Mouse (Mus musculus) hindbrain, embryonic 12.5 days (tissue): Measurements from ENCODE around the gene Sytl1. TPM values are rescaled to one million over a fixed set of nuclear protein-coding genes. Genes with fewer than 3 reads are reported as not detected.

ENCODE experiments used
- ATAC-seq: fragments of 200-750 bp; cut with Nextera tagmentation; 2 replicates; pipeline ENCODE4 v1.8.0; 2017; ENCODE audit warnings: moderate TSS enrichment; ENCODE audit not compliant: low FRiP score
- H3K27ac ChIP-seq: fragments of 300-500 bp; sonication (generic); 2 replicates; pipeline ENCODE4 v1.5.1; 2016; ENCODE audit warnings: mild to moderate bottlenecking
- H3K27me3 ChIP-seq: fragments of 300-500 bp; sonication (generic); 2 replicates; pipeline ENCODE4 v1.6.1; 2016; ENCODE audit warnings: mild to moderate bottlenecking
- H3K36me3 ChIP-seq: fragments of 300-500 bp; sonication (generic); 2 replicates; pipeline ENCODE4 v1.6.1; 2016; ENCODE audit warnings: mild to moderate bottlenecking
- H3K4me1 ChIP-seq: fragments of 300-500 bp; sonication (generic); 2 replicates; pipeline ENCODE4 v1.6.1; 2016
- H3K4me2 ChIP-seq: fragments of 300-500 bp; sonication (generic); replicated peaks from 2 replicates; pipeline ENCODE4 v1.6.1; 2016; ENCODE audit warnings: mild to moderate bottlenecking
- H3K4me3 ChIP-seq: fragments of 300-500 bp; sonication (generic); 2 replicates; pipeline ENCODE4 v1.5.1; 2016; ENCODE audit warnings: mild to moderate bottlenecking
- H3K9ac ChIP-seq: fragments of 300-500 bp; sonication (generic); 2 replicates; pipeline ENCODE4 v1.6.1; 2016; ENCODE audit warnings: mild to moderate bottlenecking, moderate library complexity
- H3K9me3 ChIP-seq: fragments of 300-500 bp; sonication (generic); replicated peaks from 2 replicates; pipeline ENCODE4 v1.6.1; 2016; ENCODE audit warnings: mild to moderate bottlenecking
- WGBS: fragments of 180-500 bp; shearing (Covaris S2); methylation state at CpG from one replicate; pipeline ENCODE4 v1.1.7; 2016; 5-methylcytosine and 5-hydroxymethylcytosine counted together
- polyA plus RNA-seq: library from polyadenylated mRNA; unstranded; fragments of >200 nt; fragmentation: Nextera tagmentation; extraction: Ambion mirVana; gene quantifications from 2 replicates; pipeline ENCODE4 v1.2.1, GENCODE M21; 2016

The Sytl1 gene
- polyA plus RNA-seq, 1 experiment from 2014 or later: 0.67 TPM

- under 1% methylated on average over 73 of the region's 73 CpGs for WGBS
- Histone ChIP-seq H3K4me2 (peak within 1 kb of the TSS; percentile 65), H3K9me3 (no peaks in the 10 kb centered on the region), H3K4me3 (peak within 1 kb of the TSS; percentile 80), H3K4me1 (peaks cover 25% of the 10 kb centered on the region), H3K36me3 (0 out of 2 replicates have a peak, but pooled peaks cover 3% of the 10 kb centered on the region), H3K27me3 (no peaks in the 10 kb centered on the region), H3K27ac (peak within 1 kb of the TSS; percentile 93), H3K9ac (peak within 1 kb of the TSS; percentile 84)
- peak; percentile 88 for ATAC-seq
Observed at GRCm38 (mm10) chr4:133277104-133278026, 14.5 kb upstream of the Sytl1 start, which contains the start of gene Tmem222. Tmem222 (minus strand) TSS chr4:133277792.

GRCm38 (mm10) chr4:133270929-133271328 is 8.0 kb upstream of the Sytl1 start:
- Histone ChIP-seq H3K9me3 (no peaks in the 10 kb centered on the region), H3K27ac (no peak overlapping the region), H3K36me3 (peaks cover 51% of the 10 kb centered on the region), H3K27me3 (no peaks in the 10 kb centered on the region), H3K4me3 (no peak overlapping the region), H3K4me1 (peaks cover 5% of the 10 kb centered on the region), H3K9ac (no peak overlapping the region), H3K4me2 (no peak overlapping the region)
- WGBS: 87% methylated on average over 9 of the region's 9 CpGs
- ATAC-seq: no peak

- WGBS: 94% methylated on average over 3 of the region's 3 CpGs
- no peaks in the 10 kb centered on the region for H3K27me3 ChIP-seq
- no peak for ATAC-seq
Observed at GRCm38 (mm10) chr4:133269596-133269995, 6.7 kb upstream of the Sytl1 start.

DNA sequence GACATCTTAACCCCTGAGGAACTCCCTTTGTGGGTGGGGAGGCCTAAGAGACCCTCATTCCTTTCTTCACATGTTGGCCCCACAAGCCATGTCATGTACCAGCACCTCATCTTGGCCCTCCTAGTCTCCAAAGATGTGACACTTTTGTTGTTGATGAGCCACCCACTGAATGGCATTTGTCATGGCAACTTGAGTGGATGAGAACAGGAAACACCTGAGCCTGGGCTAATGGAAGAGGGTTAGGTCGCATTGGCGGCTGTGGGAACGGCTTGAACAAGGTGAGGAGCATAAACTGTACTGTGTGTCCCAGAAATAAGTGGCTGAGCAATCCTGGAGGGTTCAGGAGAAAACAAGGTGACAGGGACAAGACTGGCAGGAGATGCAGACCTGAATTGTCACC is 6.0 kb upstream of the Sytl1 start:
- Histone ChIP-seq H3K36me3 (peaks cover 68% of the 10 kb centered on the region), H3K9ac (no peak overlapping the region), H3K4me2 (no peak overlapping the region), H3K27ac (no peak overlapping the region), H3K4me1 (no peaks in the 10 kb centered on the region), H3K9me3 (0 out of 2 replicates have a peak, but pooled peaks cover 7% of the 10 kb centered on the region), H3K27me3 (no peaks in the 10 kb centered on the region), H3K4me3 (no peak overlapping the region)
- WGBS: 89% methylated on average over 3 of the region's 3 CpGs
- ATAC-seq: no peak

More at GRCm38 (mm10) chr4:133269596-133269995, 6.7 kb upstream of the Sytl1 start:
- Histone ChIP-seq H3K36me3 (peaks cover 62% of the 10 kb centered on the region), H3K9ac (no peak overlapping the region), H3K4me3 (no peak overlapping the region), H3K27ac (no peak overlapping the region), H3K9me3 (0 out of 2 replicates have a peak, but pooled peaks cover 4% of the 10 kb centered on the region), H3K4me2 (no peak overlapping the region), H3K4me1 (no peaks in the 10 kb centered on the region)

DNA sequence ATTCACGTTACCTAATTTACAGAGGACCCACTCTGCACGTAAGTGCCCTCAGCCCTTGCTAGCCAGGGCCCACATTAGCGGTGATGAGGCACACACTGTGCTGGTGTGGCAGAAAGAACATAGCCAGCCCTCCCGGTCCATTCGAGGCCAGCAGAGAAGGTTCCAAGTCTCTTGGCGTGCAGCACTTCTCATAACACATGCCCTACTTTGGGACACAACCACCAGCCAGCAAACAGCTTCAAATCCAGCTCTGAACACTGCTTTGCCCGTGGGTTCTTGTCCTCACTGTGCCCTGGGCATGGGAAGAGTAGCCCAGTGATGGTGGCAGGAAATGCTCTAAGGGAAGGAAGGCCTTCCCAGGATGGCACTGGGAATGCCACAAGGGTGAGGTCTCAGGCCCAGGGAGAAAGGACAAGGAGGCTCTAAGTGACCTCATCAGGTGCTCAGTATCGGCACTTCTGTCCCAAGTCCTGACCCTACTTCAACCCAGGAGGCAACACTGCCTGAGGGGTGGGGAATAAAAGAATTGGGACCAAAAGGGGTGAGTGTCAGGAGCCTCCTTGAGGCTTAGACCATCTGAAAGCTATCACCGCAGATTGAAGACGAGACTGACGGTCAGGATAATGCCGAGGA is 3.5 kb upstream of the Sytl1 start:
- 94% methylated on average over 12 of the region's 12 CpGs for WGBS
- ATAC-seq: no peak
- no peak overlapping the region for H3K4me3 ChIP-seq
- peaks cover 74% of the 10 kb centered on the region for H3K36me3 ChIP-seq
- no peak overlapping the region for H3K27ac ChIP-seq
- H3K4me1 ChIP-seq: no peaks in the 10 kb centered on the region
- no peak overlapping the region for H3K9ac ChIP-seq
- no peaks in the 10 kb centered on the region for H3K27me3 ChIP-seq
- no peak overlapping the region for H3K4me2 ChIP-seq
- 0 out of 2 replicates have a peak, but pooled peaks cover 7% of the 10 kb centered on the region for H3K9me3 ChIP-seq

- Histone ChIP-seq H3K4me1 (no peaks in the 10 kb centered on the region), H3K4me2 (no peak overlapping the region), H3K36me3 (peaks cover 72% of the 10 kb centered on the region), H3K4me3 (no peak overlapping the region), H3K9ac (no peak overlapping the region), H3K9me3 (0 out of 2 replicates have a peak, but pooled peaks cover 7% of the 10 kb centered on the region), H3K27ac (no peak overlapping the region), H3K27me3 (0 out of 2 replicates have a peak, but pooled peaks cover 2% of the 10 kb centered on the region)
- 98% methylated on average over 4 of the region's 4 CpGs for WGBS
- no peak for ATAC-seq
Observed at GRCm38 (mm10) chr4:133265759-133266158, 2.8 kb upstream of the Sytl1 start.

DNA sequence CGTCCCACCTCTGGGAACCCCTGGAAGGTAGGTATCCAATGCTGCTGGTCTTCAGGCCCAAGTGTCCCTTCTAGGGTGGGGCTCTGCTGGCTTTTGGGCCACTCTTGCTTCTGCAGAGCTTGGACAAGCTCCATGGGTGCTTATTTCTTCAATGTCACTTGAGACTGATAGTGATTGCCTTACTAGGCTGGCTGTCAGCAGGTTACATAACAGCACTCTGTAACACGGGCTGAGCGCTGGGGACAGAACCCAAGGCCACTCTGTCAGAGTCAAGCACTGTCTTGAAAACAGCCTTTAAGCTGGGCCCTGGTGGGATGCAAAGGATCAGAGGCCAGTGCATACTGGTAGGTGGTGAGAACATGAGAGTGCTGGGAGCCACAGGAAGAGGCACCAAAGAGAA is 2.4 kb upstream of the Sytl1 start:
- ATAC-seq: no peak

DNA sequence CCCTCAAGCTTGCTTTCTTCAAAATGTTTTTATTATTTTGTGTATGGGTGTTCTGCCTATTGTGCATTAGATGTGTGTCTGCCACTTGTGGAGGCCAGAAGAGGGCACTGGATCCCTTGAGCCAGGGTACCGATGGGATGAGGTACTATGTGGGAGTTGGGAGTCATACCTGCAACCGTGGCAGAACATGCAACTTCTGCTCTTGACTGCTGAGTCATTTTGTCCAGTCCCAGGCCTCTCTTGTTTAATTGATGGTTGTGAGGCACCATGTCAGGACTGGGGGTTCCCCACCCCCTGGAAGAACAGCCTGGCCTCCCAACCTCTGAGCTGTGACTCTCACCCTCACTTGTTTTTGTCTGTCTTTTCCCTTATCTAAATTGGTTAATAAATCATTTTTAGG is 1.6 kb upstream of the Sytl1 start:
- Histone ChIP-seq H3K36me3 (peaks cover 62% of the 10 kb centered on the region), H3K9ac (no peak overlapping the region), H3K9me3 (0 out of 2 replicates have a peak, but pooled peaks cover 7% of the 10 kb centered on the region), H3K4me2 (no peak overlapping the region), H3K4me3 (no peak overlapping the region), H3K27ac (no peak overlapping the region), H3K27me3 (0 out of 2 replicates have a peak, but pooled peaks cover 3% of the 10 kb centered on the region), H3K4me1 (no peaks in the 10 kb centered on the region)
- no peak for ATAC-seq
- 97% methylated on average over 2 of the region's 2 CpGs for WGBS

More for the DNA sequence above, 2.4 kb upstream of the Sytl1 start:
- Histone ChIP-seq H3K36me3 (peaks cover 68% of the 10 kb centered on the region), H3K27ac (no peak overlapping the region), H3K9me3 (0 out of 2 replicates have a peak, but pooled peaks cover 7% of the 10 kb centered on the region), H3K4me1 (no peaks in the 10 kb centered on the region), H3K9ac (no peak overlapping the region), H3K27me3 (0 out of 2 replicates have a peak, but pooled peaks cover 3% of the 10 kb centered on the region), H3K4me2 (no peak overlapping the region), H3K4me3 (no peak overlapping the region)
- 95% methylated on average over 3 of the region's 3 CpGs for WGBS

- ATAC-seq: no peak
- Histone ChIP-seq H3K27me3 (peaks cover 3% of the 10 kb centered on the region; the same call in 1 of the 2 replicates), H3K27ac (no peak overlapping the region), H3K4me3 (no peak overlapping the region), H3K9me3 (0 out of 2 replicates have a peak, but pooled peaks cover 7% of the 10 kb centered on the region), H3K4me1 (no peaks in the 10 kb centered on the region), H3K4me2 (no peak overlapping the region), H3K9ac (no peak overlapping the region), H3K36me3 (peaks cover 54% of the 10 kb centered on the region)
- WGBS: 86% methylated on average over 5 of the region's 5 CpGs
Observed at GRCm38 (mm10) chr4:133263756-133264155, 843 bp upstream of the Sytl1 start.

- H3K9ac ChIP-seq: no peak overlapping the region
- H3K27me3 ChIP-seq: peaks cover 11% of the 10 kb centered on the region
- no peak overlapping the region for H3K4me2 ChIP-seq
- WGBS: 65% methylated on average over 7 of the region's 7 CpGs
- peaks cover 40% of the 10 kb centered on the region for H3K36me3 ChIP-seq
- no peak overlapping the region for H3K27ac ChIP-seq
- no peaks in the 10 kb centered on the region for H3K4me1 ChIP-seq
- ATAC-seq: no peak
- 0 out of 2 replicates have a peak, but pooled peaks cover 7% of the 10 kb centered on the region for H3K9me3 ChIP-seq
- no peak overlapping the region for H3K4me3 ChIP-seq
Observed at GRCm38 (mm10) chr4:133262375-133262765, 543 bp downstream of the Sytl1 start.

GRCm38 (mm10) chr4:133261641-133262374 is 1.1 kb downstream of the Sytl1 start:
- H3K4me1 ChIP-seq: no peaks in the 10 kb centered on the region
- peaks cover 17% of the 10 kb centered on the region for H3K27me3 ChIP-seq
- H3K9me3 ChIP-seq: 0 out of 2 replicates have a peak, but pooled peaks cover 7% of the 10 kb centered on the region
- H3K4me2 ChIP-seq: no peak overlapping the region
- no peak for ATAC-seq
- peaks cover 35% of the 10 kb centered on the region for H3K36me3 ChIP-seq
- no peak overlapping the region for H3K4me3 ChIP-seq
- H3K27ac ChIP-seq: no peak overlapping the region
- no peak overlapping the region for H3K9ac ChIP-seq
- 46% methylated on average over 10 of the region's 10 CpGs for WGBS
